Mouse (Mus musculus) kidney, embryonic 14.5 days (tissue): ENCODE data around the gene Stap2. TPM values are rescaled to one million over a fixed set of nuclear protein-coding genes. Genes with fewer than 3 reads are reported as not detected.

Source experiments
- ATAC-seq: fragments of 200-750 bp; cut with Nextera tagmentation; 2 replicates; pipeline ENCODE4 v1.8.0; 2017; ENCODE audit warnings: moderate number of reproducible peaks, mild to moderate bottlenecking, moderate TSS enrichment, moderate library complexity; ENCODE audit not compliant: low FRiP score, low TSS enrichment
- H3K27ac ChIP-seq: fragments of 300-500 bp; sonication (generic); 2 replicates; pipeline ENCODE4 v1.5.1; 2014; ENCODE audit warnings: low read depth, mild to moderate bottlenecking, low read length, moderate library complexity, mixed read lengths
- H3K27me3 ChIP-seq: fragments of 300-500 bp; sonication (generic); 2 replicates; pipeline ENCODE4 v1.6.1; 2014; ENCODE audit warnings: mild to moderate bottlenecking, low read length; ENCODE audit not compliant: control insufficient read depth, insufficient read depth
- H3K36me3 ChIP-seq: fragments of 300-500 bp; sonication (generic); 2 replicates; pipeline ENCODE4 v1.6.1; 2014; ENCODE audit warnings: low read length, mixed read lengths; ENCODE audit not compliant: control insufficient read depth, insufficient read depth
- H3K4me1 ChIP-seq: fragments of 300-500 bp; sonication (generic); 2 replicates; pipeline ENCODE4 v1.6.1; 2014; ENCODE audit warnings: low read length, mixed read lengths; ENCODE audit not compliant: control insufficient read depth, insufficient read depth
- H3K4me2 ChIP-seq: fragments of 300-500 bp; sonication (generic); replicated peaks from 2 replicates; pipeline ENCODE4 v1.6.1; 2014; ENCODE audit warnings: low read depth, mild to moderate bottlenecking, low read length
- H3K4me3 ChIP-seq: fragments of 300-500 bp; sonication (generic); 2 replicates; pipeline ENCODE4 v1.5.1; 2014; ENCODE audit warnings: mild to moderate bottlenecking, low read length
- H3K9ac ChIP-seq: fragments of 300-500 bp; sonication (generic); 2 replicates; pipeline ENCODE4 v1.6.1; 2014; ENCODE audit warnings: low read depth, mild to moderate bottlenecking, low read length, moderate library complexity
- H3K9me3 ChIP-seq: fragments of 300-500 bp; sonication (generic); 2 replicates; pipeline ENCODE4 v1.6.1; 2016; ENCODE audit warnings: low read length; ENCODE audit not compliant: control insufficient read depth
- WGBS: fragments of 180-500 bp; shearing (Covaris S2); extraction: QIAGEN DNeasy Blood & Tissue Kit; methylation state at CpG from one replicate; pipeline ENCODE4 v1.1.7; 2014; 5-methylcytosine and 5-hydroxymethylcytosine counted together
- polyA plus RNA-seq: library from polyadenylated mRNA; unstranded; fragments of >200 nt; fragmentation: Nextera tagmentation; extraction: Ambion mirVana; gene quantifications from 2 replicates; pipeline ENCODE4 v1.2.1, GENCODE M21; 2014

Stap2 gene
- polyA plus RNA-seq, 1 experiment from 2014 or later: 14.6 TPM

- 0 out of 2 replicates have a peak, but pooled peaks have one; percentile 17 for ATAC-seq
- no peak overlapping the region for H3K9ac ChIP-seq
Measured at GRCm38 (mm10) chr17:55999794-56000499, 5.4 kb downstream of the Stap2 start.

GRCm38 (mm10) chr17:55996007-55996406 lies 9.4 kb downstream of the Stap2 start:
- H3K36me3 ChIP-seq: no peaks in the 10 kb centered on the region
- peaks cover 12% of the 10 kb centered on the region for H3K27me3 ChIP-seq
- no peak overlapping the region for H3K4me3 ChIP-seq
- H3K4me2 ChIP-seq: no peak overlapping the region
- no peaks in the 10 kb centered on the region for H3K9me3 ChIP-seq
- no peaks in the 10 kb centered on the region for H3K4me1 ChIP-seq
- no peak overlapping the region for H3K9ac ChIP-seq
- 92% methylated on average over 15 of the region's 15 CpGs for WGBS
- no peak for ATAC-seq
- H3K27ac ChIP-seq: no peak overlapping the region

More at GRCm38 (mm10) chr17:55999794-56000499, 5.4 kb downstream of the Stap2 start:
- Histone ChIP-seq H3K9me3 (no peaks in the 10 kb centered on the region), H3K27me3 (peaks cover 13% of the 10 kb centered on the region), H3K4me2 (peak overlapping the region; percentile 26), H3K4me1 (no peaks in the 10 kb centered on the region), H3K36me3 (no peaks in the 10 kb centered on the region), H3K27ac (no peak overlapping the region), H3K4me3 (peak overlapping the region; percentile 16; the same call in 1 of the 2 replicates)
- 8% methylated on average over 29 of the region's 30 CpGs for WGBS

- Histone ChIP-seq H3K27me3 (no peaks in the 10 kb centered on the region), H3K9me3 (no peaks in the 10 kb centered on the region), H3K4me1 (no peaks in the 10 kb centered on the region), H3K9ac (no peak overlapping the region), H3K36me3 (no peaks in the 10 kb centered on the region), H3K27ac (no peak overlapping the region), H3K4me3 (no peak overlapping the region), H3K4me2 (no peak overlapping the region)
- peak; percentile 9; the same call in 1 of the 2 replicates for ATAC-seq
- 89% methylated on average over 8 of the region's 8 CpGs for WGBS
Measured at GRCm38 (mm10) chr17:55990278-55990898, 15.0 kb downstream of the Stap2 start.

GRCm38 (mm10) chr17:55986030-55986961 lies 19.1 kb downstream of the Stap2 start, which contains the start of gene Fsd1:
TSS of gene Fsd1 (plus strand) at chr17:55986509.
- H3K27me3 ChIP-seq: no peaks in the 10 kb centered on the region
- peak; percentile 78 for ATAC-seq
- H3K4me1 ChIP-seq: no peaks in the 10 kb centered on the region
- peak within 1 kb of the TSS; percentile 56 for H3K9ac ChIP-seq
- H3K36me3 ChIP-seq: no peaks in the 10 kb centered on the region
- peak within 1 kb of the TSS; percentile 54 for H3K4me3 ChIP-seq
- no peak within 1 kb of the TSS for H3K27ac ChIP-seq
- peak within 1 kb of the TSS; percentile 84 for H3K4me2 ChIP-seq
- H3K9me3 ChIP-seq: no peaks in the 10 kb centered on the region
- WGBS: 8% methylated on average over 35 of the region's 35 CpGs

GRCm38 (mm10) chr17:55977301-55977700 lies 28.1 kb downstream of the Stap2 start:
- ATAC-seq: no peak
- Histone ChIP-seq H3K9me3 (no peaks in the 10 kb centered on the region), H3K4me3 (no peak overlapping the region), H3K27me3 (no peaks in the 10 kb centered on the region), H3K9ac (no peak overlapping the region), H3K27ac (no peak overlapping the region), H3K4me1 (0 out of 2 replicates have a peak, but pooled peaks cover 9% of the 10 kb centered on the region), H3K36me3 (no peaks in the 10 kb centered on the region), H3K4me2 (no peak overlapping the region)
- 27% methylated on average over 3 of the region's 3 CpGs for WGBS

- Histone ChIP-seq H3K27me3 (no peaks in the 10 kb centered on the region), H3K27ac (no peak overlapping the region), H3K9ac (no peak overlapping the region), H3K4me1 (peaks cover 10% of the 10 kb centered on the region; the same call in 1 of the 2 replicates), H3K4me2 (no peak overlapping the region), H3K9me3 (no peaks in the 10 kb centered on the region), H3K4me3 (no peak overlapping the region), H3K36me3 (no peaks in the 10 kb centered on the region)
- 14% methylated on average over 13 of the region's 13 CpGs for WGBS
- ATAC-seq: peak; percentile 80
Measured at GRCm38 (mm10) chr17:55976255-55976862, 29.0 kb downstream of the Stap2 start.

- Histone ChIP-seq H3K4me3 (peak overlapping the region; percentile 57), H3K4me2 (peak overlapping the region; percentile 90), H3K9ac (no peak overlapping the region), H3K27ac (no peak overlapping the region), H3K36me3 (peaks cover 16% of the 10 kb centered on the region), H3K9me3 (no peaks in the 10 kb centered on the region), H3K27me3 (no peaks in the 10 kb centered on the region), H3K4me1 (peaks cover 14% of the 10 kb centered on the region; the same call in 1 of the 2 replicates)
- no peak for ATAC-seq
- WGBS: 39% methylated on average over 22 of the region's 22 CpGs
Measured at GRCm38 (mm10) chr17:55971453-55971852, 33.9 kb downstream of the Stap2 start.
